15 mouse cellular contexts compared by ENCODE assay signal in genomic region chr7:24504004-24504403, GRCm38 (mm10). TPM values are rescaled to one million over a fixed set of nuclear protein-coding genes. Genes with fewer than 3 reads are reported as not detected.
DNase-seq lines count a peak whose midpoint lies in the region; ATAC-seq and TF ChIP-seq lines count a peak whose summit lies in the region.
"Had no signal": no experiment of that assay in that cellular context is flagged by ENCODE, and none has a peak within 500 bp of the region (broad histone marks: within the 10 kb centered on the region; RNA-seq: fewer than 3 reads in every experiment).

No protein-coding gene starts in this region.

- no peak overlapping the region for H3K9ac ChIP-seq in heart, embryonic 12.5 days
- H3K9ac ChIP-seq in lung, embryonic 15.5 days = no peak overlapping the region
- H3K9ac ChIP-seq in forebrain, embryonic 14.5 days (ENCODE audit: low read length) = peak overlapping the region; percentile 29; the same call in 1 of the 2 replicates
- no peak overlapping the region for H3K9ac ChIP-seq in midbrain, postnatal 0 days (replicated peaks; ENCODE audit: low read length, poor library complexity, severe bottlenecking)

- peaks cover 8% of the 10 kb centered on the region for H3K9me3 ChIP-seq in heart, embryonic 12.5 days (replicated peaks)
- H3K9me3 ChIP-seq in lung, embryonic 15.5 days = 0 out of 2 replicates have a peak, but pooled peaks cover 3% of the 10 kb centered on the region
- no peaks in the 10 kb centered on the region for H3K9me3 ChIP-seq in forebrain, embryonic 14.5 days (replicated peaks; ENCODE audit: control insufficient read depth, low read length)
- H3K9me3 ChIP-seq in midbrain, postnatal 0 days (ENCODE audit: low read length) = no peaks in the 10 kb centered on the region

- TF ChIP-seq CTCF in lung, adult 2 months (IDR thresholded peaks at IDR 0.05; ENCODE audit: insufficient read depth, low read length) = no peak
- no peak for TF ChIP-seq CTCF in midbrain, postnatal 0 days (IDR thresholded peaks at IDR 0.05)

- H3K27me3 ChIP-seq in heart, embryonic 12.5 days (replicated peaks) = peaks cover 47% of the 10 kb centered on the region
- peaks cover 43% of the 10 kb centered on the region for H3K27me3 ChIP-seq in lung, embryonic 15.5 days
- H3K27me3 ChIP-seq in forebrain, embryonic 14.5 days (replicated peaks; ENCODE audit: control insufficient read depth, insufficient read depth, low read length) = no peaks in the 10 kb centered on the region
- no peaks in the 10 kb centered on the region for H3K27me3 ChIP-seq in midbrain, postnatal 0 days (ENCODE audit: insufficient read depth, low read length)

- no peak overlapping the region for H3K27ac ChIP-seq in heart, embryonic 12.5 days (ENCODE audit: poor library complexity, severe bottlenecking)
- no peak overlapping the region for H3K27ac ChIP-seq in lung, embryonic 15.5 days
- H3K27ac ChIP-seq in forebrain, embryonic 14.5 days (ENCODE audit: low read depth, low read length) = no peak overlapping the region
- 0 out of 2 replicates have a peak overlapping the region, but pooled peaks have one; percentile 51 for H3K27ac ChIP-seq in midbrain, postnatal 0 days (ENCODE audit: low read depth, low read length)
- H3K27ac ChIP-seq: neural tube, embryonic 12.5 days had no signal

- no peak for DNase-seq in heart, postnatal 14 days
- no peak for DNase-seq in lung, adult 2 months
- no peak for DNase-seq in forebrain, embryonic 14.5 days (ENCODE audit: low spot score)
- DNase-seq in midbrain, postnatal 0 days (ENCODE audit: low spot score) = no peak
- DNase-seq in yolk sac, embryonic 10.5 days (ENCODE audit: low spot score) = no peak
- no peak for DNase-seq in thymus, postnatal 4 days
- DNase-seq: kidney, adult 2 months; lung, postnatal 36 days; right cerebral cortex, postnatal 25 days had no signal

- no peaks in the 10 kb centered on the region for H3K36me3 ChIP-seq in heart, embryonic 12.5 days
- H3K36me3 ChIP-seq in lung, embryonic 15.5 days = no peaks in the 10 kb centered on the region
- peaks cover 46% of the 10 kb centered on the region for H3K36me3 ChIP-seq in forebrain, embryonic 14.5 days (ENCODE audit: control insufficient read depth, insufficient read depth, low read length)
- peaks cover 23% of the 10 kb centered on the region for H3K36me3 ChIP-seq in midbrain, postnatal 0 days (ENCODE audit: insufficient read depth, low read length)

- ATAC-seq in heart, embryonic 12.5 days (ENCODE audit: insufficient number of reproducible peaks, low FRiP score) = no peak
- ATAC-seq in lung, embryonic 15.5 days (ENCODE audit: borderline replicate concordance, extremely low read depth, low FRiP score, low TSS enrichment) = no peak
- no peak for ATAC-seq in forebrain, embryonic 14.5 days
- ATAC-seq in midbrain, postnatal 0 days (ENCODE audit: low FRiP score) = no peak

- no peak overlapping the region for H3K4me3 ChIP-seq in heart, embryonic 12.5 days
- no peak overlapping the region for H3K4me3 ChIP-seq in lung, embryonic 15.5 days
- H3K4me3 ChIP-seq in lung, adult 2 months (replicated peaks; ENCODE audit: extremely low read depth, low read depth, low read length) = no peak overlapping the region
- no peak overlapping the region for H3K4me3 ChIP-seq in forebrain, embryonic 14.5 days (ENCODE audit: low read depth, low read length)
- H3K4me3 ChIP-seq in midbrain, postnatal 0 days (ENCODE audit: low read depth, low read length) = no peak overlapping the region
- H3K4me3 ChIP-seq: neural tube, embryonic 12.5 days had no signal

- peaks cover 38% of the 10 kb centered on the region for H3K4me1 ChIP-seq in heart, embryonic 12.5 days (replicated peaks)
- H3K4me1 ChIP-seq in lung, embryonic 15.5 days = peaks cover 43% of the 10 kb centered on the region
- H3K4me1 ChIP-seq in lung, adult 2 months (ENCODE audit: control insufficient read depth, insufficient read depth, low read length) = peaks cover 5% of the 10 kb centered on the region
- H3K4me1 ChIP-seq in forebrain, embryonic 14.5 days (ENCODE audit: control insufficient read depth, insufficient read depth, low read length) = peaks cover 28% of the 10 kb centered on the region
- H3K4me1 ChIP-seq in midbrain, postnatal 0 days (ENCODE audit: insufficient read depth, low read length) = peaks cover 14% of the 10 kb centered on the region

- WGBS in heart, embryonic 12.5 days = 13% methylated on average over 7 of the region's 10 CpGs
- WGBS in lung, embryonic 15.5 days = 11% methylated on average over 9 of the region's 10 CpGs
- 13% methylated on average over 10 of the region's 10 CpGs for WGBS in lung, adult 2 months
- 23% methylated on average over 10 of the region's 10 CpGs for WGBS in forebrain, embryonic 14.5 days
- WGBS in midbrain, postnatal 0 days = 25% methylated on average over 9 of the region's 10 CpGs

- TF ChIP-seq POLR2A in lung, adult 2 months (IDR thresholded peaks at IDR 0.05; ENCODE audit: borderline replicate concordance, extremely low read depth, low read depth, low read length) = no peak

- peak overlapping the region; percentile 9; the same call in 1 of the 2 replicates for H3K4me2 ChIP-seq in heart, embryonic 12.5 days
- H3K4me2 ChIP-seq in lung, embryonic 15.5 days = peak overlapping the region; percentile 27; the same call in 1 of the 2 replicates
- H3K4me2 ChIP-seq in forebrain, embryonic 14.5 days (ENCODE audit: low read length) = no peak overlapping the region
- no peak overlapping the region for H3K4me2 ChIP-seq in midbrain, postnatal 0 days (ENCODE audit: low read depth, low read length, poor library complexity, severe bottlenecking)

- intact Hi-C loops in heart, postnatal 14 days (cut with DNase I) = no loop called here

RNA-seq across cellular contexts. Expression of gene Zfp428, which starts 2.8 kb away (rescaled TPM):
- polyA plus RNA-seq in heart, embryonic 12.5 days (2016; fragmentation: Nextera tagmentation; extraction: Ambion mirVana) = 31.9 and 35.8 TPM in 2 replicates
- total RNA-seq in heart, postnatal 14 days (2021) = 10 to 100 TPM; 13.8 to 14.7 TPM
- polyA plus RNA-seq in lung, embryonic 15.5 days (2015; fragmentation: Nextera tagmentation; extraction: Ambion mirVana) = 42.7 and 47.2 TPM in 2 replicates
- 7.1 and 12.1 TPM in 2 replicates for polyA plus RNA-seq in lung, adult 2 months (2012; rRNA removed)
- 178 and 205 TPM in 2 replicates for polyA plus RNA-seq in forebrain, embryonic 14.5 days (2014; fragmentation: Nextera tagmentation; extraction: Ambion mirVana)
- 209 and 214 TPM in 2 replicates for total RNA-seq in midbrain, postnatal 0 days (2014; rRNA removed)
- 297 and 314 TPM in 2 replicates for polyA plus RNA-seq in midbrain, postnatal 0 days (2015; fragmentation: Nextera tagmentation; extraction: Ambion mirVana)

RNA-seq across cellular contexts. Expression of gene AC161166.1, which starts 8.3 kb away (rescaled TPM):
- polyA plus RNA-seq in heart, embryonic 12.5 days (2016; fragmentation: Nextera tagmentation; extraction: Ambion mirVana) = 0.37 and 0.40 TPM in 2 replicates
- not detected for total RNA-seq in heart, postnatal 14 days (2021)
- 0.19 and 0.47 TPM in 2 replicates for polyA plus RNA-seq in lung, embryonic 15.5 days (2015; fragmentation: Nextera tagmentation; extraction: Ambion mirVana)
- polyA plus RNA-seq in lung, adult 2 months (2012; rRNA removed) = not detected in 2 replicates
- 0.20 and 0.45 TPM in 2 replicates for polyA plus RNA-seq in forebrain, embryonic 14.5 days (2014; fragmentation: Nextera tagmentation; extraction: Ambion mirVana)
- not detected in 2 replicates for total RNA-seq in midbrain, postnatal 0 days (2014; rRNA removed)
- polyA plus RNA-seq in midbrain, postnatal 0 days (2015; fragmentation: Nextera tagmentation; extraction: Ambion mirVana) = 0.47 and 0.78 TPM in 2 replicates
- total RNA-seq: granulocyte monocyte progenitor cell, adult 5-6 weeks; layer of hippocampus, postnatal 10 days had no signal
- polyA plus RNA-seq: cerebellum, adult 2 months; kidney, adult 2 months had no signal

RNA-seq across cellular contexts. Expression of gene Cadm4, which starts 22.2 kb away (rescaled TPM):
- polyA plus RNA-seq in heart, embryonic 12.5 days (2016; fragmentation: Nextera tagmentation; extraction: Ambion mirVana) = 0.65 and 0.81 TPM in 2 replicates
- total RNA-seq in heart, postnatal 14 days (2021) = 10 to 100 TPM; 14.3 to 14.7 TPM
- polyA plus RNA-seq in lung, embryonic 15.5 days (2015; fragmentation: Nextera tagmentation; extraction: Ambion mirVana) = 2.8 and 3.5 TPM in 2 replicates
- 12.3 and 18.6 TPM in 2 replicates for polyA plus RNA-seq in lung, adult 2 months (2012; rRNA removed)
- 26.3 and 29.0 TPM in 2 replicates for polyA plus RNA-seq in forebrain, embryonic 14.5 days (2014; fragmentation: Nextera tagmentation; extraction: Ambion mirVana)
- total RNA-seq in midbrain, postnatal 0 days (2014; rRNA removed) = 342 and 354 TPM in 2 replicates
- polyA plus RNA-seq in midbrain, postnatal 0 days (2015; fragmentation: Nextera tagmentation; extraction: Ambion mirVana) = 82.0 and 88.1 TPM in 2 replicates
- total RNA-seq: granulocyte monocyte progenitor cell, adult 5-6 weeks had no signal

RNA-seq across cellular contexts. Expression of gene Irgq, which starts 26.5 kb away (rescaled TPM):
- polyA plus RNA-seq in heart, embryonic 12.5 days (2016; fragmentation: Nextera tagmentation; extraction: Ambion mirVana) = 9.0 TPM in 2 replicates
- total RNA-seq in heart, postnatal 14 days (2021) = 10 to 100 TPM; 18.2 to 19.5 TPM
- 7.8 and 7.9 TPM in 2 replicates for polyA plus RNA-seq in lung, embryonic 15.5 days (2015; fragmentation: Nextera tagmentation; extraction: Ambion mirVana)
- polyA plus RNA-seq in lung, adult 2 months (2012; rRNA removed) = 14.7 and 16.5 TPM in 2 replicates
- polyA plus RNA-seq in forebrain, embryonic 14.5 days (2014; fragmentation: Nextera tagmentation; extraction: Ambion mirVana) = 19.5 and 25.1 TPM in 2 replicates
- 115 and 119 TPM in 2 replicates for total RNA-seq in midbrain, postnatal 0 days (2014; rRNA removed)
- polyA plus RNA-seq in midbrain, postnatal 0 days (2015; fragmentation: Nextera tagmentation; extraction: Ambion mirVana) = 21.8 and 23.9 TPM in 2 replicates

RNA-seq across cellular contexts. Expression of gene Plaur, which starts 41.7 kb away (rescaled TPM):
- polyA plus RNA-seq in heart, embryonic 12.5 days (2016; fragmentation: Nextera tagmentation; extraction: Ambion mirVana) = 5.6 and 8.8 TPM in 2 replicates
- total RNA-seq in heart, postnatal 14 days (2021) = 1 to 10 TPM; 3.5 to 4.0 TPM
- polyA plus RNA-seq in lung, embryonic 15.5 days (2015; fragmentation: Nextera tagmentation; extraction: Ambion mirVana) = 17.5 and 18.6 TPM in 2 replicates
- 65.6 and 88.8 TPM in 2 replicates for polyA plus RNA-seq in lung, adult 2 months (2012; rRNA removed)
- polyA plus RNA-seq in forebrain, embryonic 14.5 days (2014; fragmentation: Nextera tagmentation; extraction: Ambion mirVana) = 1.4 and 2.0 TPM in 2 replicates
- 1.4 and 3.7 TPM in 2 replicates for total RNA-seq in midbrain, postnatal 0 days (2014; rRNA removed)
- 0.93 and 1.1 TPM in 2 replicates for polyA plus RNA-seq in midbrain, postnatal 0 days (2015; fragmentation: Nextera tagmentation; extraction: Ambion mirVana)

Comparison
In these comparisons a context has a peak if more than half of its experiments do, and no peak if none do; other contexts are left out.
1. H3K4me2 ChIP-seq: peak in heart, embryonic 12.5 days (single experiment) and lung, embryonic 15.5 days (single experiment); none in forebrain, embryonic 14.5 days (single experiment) and midbrain, postnatal 0 days (single experiment).